Mouse (Mus musculus): ENCODE measurements around the gene Rin2. TPM values are rescaled to one million over a fixed set of nuclear protein-coding genes. Genes with fewer than 3 reads are reported as not detected.

The Rin2 gene
- polyA plus RNA-seq, 1 experiment from 2014 or later = 15.5 TPM

Small RNA genes within 50 kb of the gene (microRNA-seq; reads per million reads assigned to microRNA genes)
- gene Gm25026 = not detected

Other genes starting within 250 kb of the Rin2 start
- gene Naa20, start 226.9 kb downstream of the Rin2 start, polyA plus RNA-seq (2016; fragmentation: Nextera tagmentation; extraction: Ambion mirVana) = 186 and 196 TPM in 2 replicates